ENCODE assay signal across 8 mouse cellular contexts in the genomic region with DNA sequence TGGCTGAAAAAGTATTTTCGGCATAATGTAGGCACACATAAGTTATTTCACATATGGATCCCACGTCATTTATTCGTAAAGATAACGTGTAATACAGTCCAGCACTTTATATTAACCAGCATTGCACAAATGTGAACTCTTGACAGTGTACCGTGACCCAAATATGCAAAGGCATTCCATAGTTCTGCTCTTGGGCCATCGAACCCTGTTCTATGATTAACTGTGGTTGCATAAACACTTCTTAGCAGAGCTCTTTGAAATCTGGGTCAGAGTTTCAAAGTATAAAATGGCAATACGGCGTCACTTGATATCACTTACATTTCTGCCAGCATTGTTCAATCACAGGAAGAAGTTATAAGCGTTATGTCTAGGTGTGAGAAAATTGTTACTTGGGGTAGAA. TPM values are rescaled to one million over a fixed set of nuclear protein-coding genes. Genes with fewer than 3 reads are reported as not detected.
A peak's percentile ranks its signal among the peaks of the same experiment; 100 is the strongest.
DNase-seq lines count a peak whose midpoint lies in the region; ATAC-seq lines count a peak whose summit lies in the region.

No protein-coding gene starts in this region.

- no peaks in the 10 kb centered on the region for H3K36me3 ChIP-seq in embryonic facial prominence, embryonic 12.5 days
- H3K36me3 ChIP-seq in kidney, embryonic 15.5 days = no peaks in the 10 kb centered on the region
- no peaks in the 10 kb centered on the region for H3K36me3 ChIP-seq in midbrain, embryonic 16.5 days (ENCODE audit: control insufficient read depth, insufficient read depth, low read length)

- 85% methylated on average over 9 of the region's 9 CpGs for WGBS in embryonic facial prominence, embryonic 12.5 days
- WGBS in kidney, embryonic 15.5 days = 86% methylated on average over 9 of the region's 9 CpGs
- 94% methylated on average over 9 of the region's 9 CpGs for WGBS in midbrain, embryonic 16.5 days

- peak; percentile 33 to 77 for DNase-seq in kidney, adult 8-10 months
- no peak for DNase-seq in kidney, postnatal 4 days
- DNase-seq in thymus, postnatal 0 days (ENCODE audit: low spot score) = no peak
- no peak for DNase-seq in left cerebral cortex, adult 11 months (ENCODE audit: low spot score)

- H3K9me3 ChIP-seq in embryonic facial prominence, embryonic 12.5 days = no peaks in the 10 kb centered on the region
- H3K9me3 ChIP-seq in kidney, embryonic 15.5 days (replicated peaks) = no peaks in the 10 kb centered on the region
- no peaks in the 10 kb centered on the region for H3K9me3 ChIP-seq in midbrain, embryonic 16.5 days (replicated peaks; ENCODE audit: control insufficient read depth, low read length, poor library complexity, severe bottlenecking)

- peak overlapping the region; percentile 75 for H3K4me2 ChIP-seq in embryonic facial prominence, embryonic 12.5 days (replicated peaks)
- peak overlapping the region; percentile 70 for H3K4me2 ChIP-seq in kidney, embryonic 15.5 days
- peak overlapping the region; percentile 82 for H3K4me2 ChIP-seq in midbrain, embryonic 16.5 days (ENCODE audit: low read length)

- H3K4me1 ChIP-seq in embryonic facial prominence, embryonic 12.5 days = peaks cover 22% of the 10 kb centered on the region
- peaks cover 25% of the 10 kb centered on the region for H3K4me1 ChIP-seq in kidney, embryonic 15.5 days
- H3K4me1 ChIP-seq in midbrain, embryonic 16.5 days (ENCODE audit: control insufficient read depth, insufficient read depth, low read length) = peaks cover 31% of the 10 kb centered on the region

- no peak for ATAC-seq in embryonic facial prominence, embryonic 12.5 days (ENCODE audit: insufficient number of reproducible peaks, insufficient read depth, low FRiP score, low TSS enrichment)
- no peak for ATAC-seq in kidney, embryonic 15.5 days (replicated peaks; ENCODE audit: low FRiP score)
- ATAC-seq in midbrain, embryonic 16.5 days = no peak
- no peak for ATAC-seq in activated CD4-positive, CD25-positive, alpha-beta regulatory T cell, adult 4 months

- H3K4me3 ChIP-seq in embryonic facial prominence, embryonic 12.5 days = peak overlapping the region; percentile 90
- peak overlapping the region; percentile 98 for H3K4me3 ChIP-seq in kidney, embryonic 15.5 days (replicated peaks)
- peak overlapping the region; percentile 99 for H3K4me3 ChIP-seq in midbrain, embryonic 16.5 days (ENCODE audit: low read depth, low read length)

- H3K9ac ChIP-seq in embryonic facial prominence, embryonic 12.5 days = peak overlapping the region; percentile 98; the same call in 1 of the 2 replicates
- H3K9ac ChIP-seq in kidney, embryonic 15.5 days = peak overlapping the region; percentile 99
- H3K9ac ChIP-seq in midbrain, embryonic 16.5 days (ENCODE audit: low read depth, low read length) = no peak overlapping the region; the same call in 1 of the 2 replicates

- peak overlapping the region; percentile 84; the same call in 1 of the 2 replicates for H3K27ac ChIP-seq in embryonic facial prominence, embryonic 12.5 days
- peak overlapping the region; percentile 90 for H3K27ac ChIP-seq in kidney, embryonic 15.5 days
- peak overlapping the region; percentile 95; the same call in 1 of the 2 replicates for H3K27ac ChIP-seq in midbrain, embryonic 16.5 days (ENCODE audit: low read length)

- H3K27me3 ChIP-seq in embryonic facial prominence, embryonic 12.5 days = no peaks in the 10 kb centered on the region
- no peaks in the 10 kb centered on the region for H3K27me3 ChIP-seq in kidney, embryonic 15.5 days
- no peaks in the 10 kb centered on the region for H3K27me3 ChIP-seq in midbrain, embryonic 16.5 days (ENCODE audit: control insufficient read depth, insufficient read depth, low read depth, low read length)

RNA-seq across cellular contexts. Expression of a gene that starts 0.9 kb away (rescaled TPM):
- polyA plus RNA-seq in embryonic facial prominence, embryonic 12.5 days (2016; fragmentation: Nextera tagmentation; extraction: Ambion mirVana) = 129 and 132 TPM in 2 replicates
- polyA plus RNA-seq in kidney, embryonic 15.5 days (2015; fragmentation: Nextera tagmentation; extraction: Ambion mirVana) = 107 and 112 TPM in 2 replicates
- polyA plus RNA-seq in midbrain, embryonic 16.5 days (2015; fragmentation: Nextera tagmentation; extraction: Ambion mirVana) = 132 and 133 TPM in 2 replicates
- polyA plus RNA-seq in thymus, postnatal 0 days (2015; fragmentation: Nextera tagmentation; extraction: Ambion mirVana) = 89.4 and 92.3 TPM in 2 replicates
- polyA plus RNA-seq in activated CD4-positive, CD25-positive, alpha-beta regulatory T cell, adult 4 months (2017; shearing (Covaris generic)) = 10 to 100 TPM; 15.4 to 17.0 TPM

RNA-seq across cellular contexts. Expression of a gene that starts 58.9 kb away (rescaled TPM):
- 45.1 and 46.3 TPM in 2 replicates for polyA plus RNA-seq in embryonic facial prominence, embryonic 12.5 days (2016; fragmentation: Nextera tagmentation; extraction: Ambion mirVana)
- polyA plus RNA-seq in kidney, embryonic 15.5 days (2015; fragmentation: Nextera tagmentation; extraction: Ambion mirVana) = 37.2 and 39.4 TPM in 2 replicates
- 54.3 and 60.7 TPM in 2 replicates for polyA plus RNA-seq in midbrain, embryonic 16.5 days (2015; fragmentation: Nextera tagmentation; extraction: Ambion mirVana)
- polyA plus RNA-seq in thymus, postnatal 0 days (2015; fragmentation: Nextera tagmentation; extraction: Ambion mirVana) = 109 and 117 TPM in 2 replicates
- 100 to 1,000 TPM; 250 to 265 TPM for polyA plus RNA-seq in activated CD4-positive, CD25-positive, alpha-beta regulatory T cell, adult 4 months (2017; shearing (Covaris generic))

RNA-seq across cellular contexts. Expression of a gene that starts 59.1 kb away (rescaled TPM):
- 32.4 and 33.3 TPM in 2 replicates for polyA plus RNA-seq in embryonic facial prominence, embryonic 12.5 days (2016; fragmentation: Nextera tagmentation; extraction: Ambion mirVana)
- polyA plus RNA-seq in kidney, embryonic 15.5 days (2015; fragmentation: Nextera tagmentation; extraction: Ambion mirVana) = 28.3 and 29.9 TPM in 2 replicates
- polyA plus RNA-seq in midbrain, embryonic 16.5 days (2015; fragmentation: Nextera tagmentation; extraction: Ambion mirVana) = 20.4 and 22.7 TPM in 2 replicates
- 8.7 and 9.4 TPM in 2 replicates for polyA plus RNA-seq in thymus, postnatal 0 days (2015; fragmentation: Nextera tagmentation; extraction: Ambion mirVana)
- under 1 TPM; 0.22 to 0.74 TPM for polyA plus RNA-seq in activated CD4-positive, CD25-positive, alpha-beta regulatory T cell, adult 4 months (2017; shearing (Covaris generic))

Comparison
In these comparisons a context has a peak if more than half of its experiments do, and no peak if none do; other contexts are left out.
1. DNase-seq: peak in kidney, adult 8-10 months (2 of 2); none in kidney, postnatal 4 days (0 of 2), thymus, postnatal 0 days (single experiment) and left cerebral cortex, adult 11 months (single experiment).
2. Peak in every context shown above with its lines, with median percentiles within 50 percentile points of each other: H3K27ac ChIP-seq, H3K4me2 ChIP-seq and H3K4me3 ChIP-seq.